Mouse (Mus musculus) small intestine, adult 2 months (tissue): ENCODE results near the gene Zg16. TPM values are rescaled to one million over a fixed set of nuclear protein-coding genes. Genes with fewer than 3 reads are reported as not detected.

Experiments used
- H3K27ac ChIP-seq: fragments of 200-500 bp; 2 replicates; pipeline ENCODE4 v1.5.1; 2012; ENCODE audit warnings: low read depth, low read length, control low read depth, inconsistent platforms; ENCODE audit not compliant: insufficient read depth
- H3K27me3 ChIP-seq: fragments of 200-500 bp; 2 replicates; pipeline ENCODE4 v1.6.1; 2012; ENCODE audit warnings: mild to moderate bottlenecking, moderate library complexity, low read length, inconsistent platforms; ENCODE audit not compliant: control insufficient read depth, insufficient read depth
- H3K36me3 ChIP-seq: fragments of 200-500 bp; 2 replicates; pipeline ENCODE4 v1.6.1; 2012; ENCODE audit warnings: mild to moderate bottlenecking, low read length, control low read depth, inconsistent platforms; ENCODE audit not compliant: control insufficient read depth, insufficient read depth
- H3K4me1 ChIP-seq: fragments of 200-500 bp; 2 replicates; pipeline ENCODE4 v1.6.1; 2012; ENCODE audit warnings: low read length, inconsistent platforms, mixed read lengths; ENCODE audit not compliant: control insufficient read depth, insufficient read depth, insufficient read length
- H3K4me3 ChIP-seq: fragments of 200-500 bp; 2 replicates; pipeline ENCODE4 v1.5.1; 2012; ENCODE audit warnings: low read depth, mild to moderate bottlenecking, control low read depth, inconsistent platforms, low read length, moderate library complexity
- CTCF ChIP-seq: fragments of 200-500 bp; IDR thresholded peaks from 2 replicates; pipeline ENCODE4 v1.5.1; 2012; ENCODE audit warnings: low read depth, mild to moderate bottlenecking, control low read depth, inconsistent platforms, low read length, moderate library complexity, mixed read lengths; ENCODE audit not compliant: insufficient replicate concordance, insufficient read length; ENCODE audit errors: extremely low read depth
- POLR2A ChIP-seq: fragments of 200-500 bp; IDR thresholded peaks from 2 replicates; pipeline ENCODE4 v1.6.1; 2012; ENCODE audit warnings: low read depth, mild to moderate bottlenecking, control low read depth, inconsistent platforms, low read length, moderate library complexity
- WGBS: fragments of 180-500 bp; shearing (Covaris S2); methylation state at CpG from one replicate; pipeline ENCODE4 v1.1.7; 2018; 5-methylcytosine and 5-hydroxymethylcytosine counted together
- polyA plus RNA-seq: library from polyadenylated mRNA; depleted of rRNA; stranded (reverse); fragments of >200 nt; gene quantifications from 2 replicates; pipeline ENCODE4 v1.2.3, GENCODE M21; 2012

The Zg16 gene
- polyA plus RNA-seq, 1 experiment = 5,350 TPM

- Histone ChIP-seq H3K27me3 (no peaks in the 10 kb centered on the region), H3K4me3 (no peak overlapping the region), H3K4me1 (peaks cover 13% of the 10 kb centered on the region), H3K36me3 (peaks cover 24% of the 10 kb centered on the region), H3K27ac (no peak overlapping the region)
- 87% methylated on average over 3 of the region's 3 CpGs for WGBS
- no peak for TF ChIP-seq CTCF
- no peak for TF ChIP-seq POLR2A
These were observed 67.1 kb downstream of the Zg16 start for GRCm38 (mm10) chr7:127020031-127020430.

- Histone ChIP-seq H3K27me3 (no peaks in the 10 kb centered on the region), H3K4me3 (no peak overlapping the region), H3K27ac (no peak overlapping the region), H3K4me1 (peaks cover 13% of the 10 kb centered on the region), H3K36me3 (peaks cover 25% of the 10 kb centered on the region)
- TF ChIP-seq POLR2A = no peak
- TF ChIP-seq CTCF = no peak
- WGBS = 79% methylated on average over 14 of the region's 14 CpGs
These were observed 67.7 kb downstream of the Zg16 start for GRCm38 (mm10) chr7:127019306-127019960.

GRCm38 (mm10) chr7:127018416-127019305, 68.5 kb downstream of the Zg16 start:
- 87% methylated on average over 15 of the region's 15 CpGs for WGBS
- Histone ChIP-seq H3K36me3 (peaks cover 17% of the 10 kb centered on the region), H3K4me3 (no peak overlapping the region), H3K4me1 (peaks cover 13% of the 10 kb centered on the region), H3K27ac (no peak overlapping the region), H3K27me3 (no peaks in the 10 kb centered on the region)
- TF ChIP-seq CTCF (no peak), POLR2A (no peak)

GRCm38 (mm10) chr7:127017950-127018345, 69.2 kb downstream of the Zg16 start:
- 66% methylated on average over 6 of the region's 6 CpGs for WGBS
- peaks cover 19% of the 10 kb centered on the region for H3K4me1 ChIP-seq

GRCm38 (mm10) chr7:127016971-127017949, 69.9 kb downstream of the Zg16 start, which contains the start of gene Pagr1a:
Gene Pagr1a (minus strand): TSS chr7:127017352.
- peaks cover 6% of the 10 kb centered on the region; the same call in 1 of the 2 replicates for H3K36me3 ChIP-seq
- no peaks in the 10 kb centered on the region for H3K27me3 ChIP-seq
- peaks cover 25% of the 10 kb centered on the region for H3K4me1 ChIP-seq
- TF ChIP-seq POLR2A = peak; percentile 68
- peak; percentile 98 for TF ChIP-seq CTCF
- WGBS = 2% methylated on average over 39 of the region's 39 CpGs
- peak within 1 kb of the TSS; percentile 68 for H3K4me3 ChIP-seq
- H3K27ac ChIP-seq = peak within 1 kb of the TSS; percentile 90

More at GRCm38 (mm10) chr7:127017950-127018345, 69.2 kb downstream of the Zg16 start:
- TF ChIP-seq CTCF (no peak), POLR2A (no peak)
- Histone ChIP-seq H3K4me3 (no peak overlapping the region), H3K36me3 (peaks cover 11% of the 10 kb centered on the region; the same call in 1 of the 2 replicates), H3K27me3 (no peaks in the 10 kb centered on the region), H3K27ac (no peak overlapping the region)

- Histone ChIP-seq H3K27ac (peak overlapping the region; percentile 90), H3K36me3 (peaks cover 5% of the 10 kb centered on the region), H3K4me3 (peak overlapping the region; percentile 68), H3K27me3 (no peaks in the 10 kb centered on the region), H3K4me1 (peaks cover 30% of the 10 kb centered on the region)
- no peak for TF ChIP-seq CTCF
- under 1% methylated on average over 22 of the region's 22 CpGs for WGBS
These were observed 70.6 kb downstream of the Zg16 start for GRCm38 (mm10) chr7:127016486-127016938.

GRCm38 (mm10) chr7:127016481-127016485, 70.8 kb downstream of the Zg16 start, which contains the start of gene Pagr1b:
Gene Pagr1b (minus strand): TSS chr7:127016484.
- no peaks in the 10 kb centered on the region for H3K27me3 ChIP-seq
- peak within 1 kb of the TSS; percentile 68 for H3K4me3 ChIP-seq
- peaks cover 5% of the 10 kb centered on the region for H3K36me3 ChIP-seq
- peaks cover 30% of the 10 kb centered on the region for H3K4me1 ChIP-seq
- TF ChIP-seq POLR2A (no peak), CTCF (no peak)
- H3K27ac ChIP-seq = peak within 1 kb of the TSS; percentile 90
